Mouse (Mus musculus) T-helper 2 cell (primary cell): ENCODE measurements at regions not wholly inside any gene's neighbourhood (a gene's known extent, or its start where the extent isn't known, plus 50 kb on each side); places are given as distances from the start of the nearest gene placed in this dataset.

Experiments used
- in situ Hi-C: fragments of 300-600 bp; cut with MboI, MseI; formaldehyde crosslinking; loops from one replicate; pipeline ENCODE4 v1.15.1; 2025; ENCODE audit warnings: high pct_unique_total_duplicates

DNA sequence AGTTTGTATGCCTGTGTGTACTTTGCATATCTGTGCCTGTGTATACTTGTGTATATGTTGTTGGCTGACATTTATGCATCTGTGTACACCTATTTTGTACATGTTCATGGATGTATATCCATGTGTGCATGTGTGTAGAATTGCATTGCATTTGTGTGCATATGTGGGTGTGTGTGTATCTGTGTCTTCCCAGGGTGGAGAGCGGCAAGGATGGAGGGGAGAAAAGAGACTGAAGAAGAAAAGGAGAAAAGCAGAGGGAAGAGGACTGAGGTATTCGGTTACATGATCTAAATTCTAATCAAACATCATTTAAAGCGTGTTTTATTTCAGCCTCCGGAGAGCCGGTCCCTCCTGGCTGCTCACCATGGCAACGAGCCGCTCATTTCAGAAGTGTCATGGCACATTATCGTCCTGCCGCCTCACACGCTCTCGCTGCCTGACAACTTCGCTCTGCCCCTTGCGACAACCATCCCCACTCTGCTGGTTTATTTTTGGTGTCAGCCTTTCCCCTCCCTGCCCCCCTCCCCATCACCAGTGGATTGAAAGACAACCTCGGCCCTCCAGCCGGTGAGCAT, 58.6 kb downstream of the Mrm1 start:
- in situ Hi-C loops, result no loop called here

GRCm38 (mm10) chr11:84759478-84759986, 59.8 kb downstream of the Mrm1 start:
- in situ Hi-C loops, result no loop called here

GRCm38 (mm10) chr11:84752007-84752406, 67.3 kb downstream of the Mrm1 start:
- in situ Hi-C loops, result no loop called here

DNA sequence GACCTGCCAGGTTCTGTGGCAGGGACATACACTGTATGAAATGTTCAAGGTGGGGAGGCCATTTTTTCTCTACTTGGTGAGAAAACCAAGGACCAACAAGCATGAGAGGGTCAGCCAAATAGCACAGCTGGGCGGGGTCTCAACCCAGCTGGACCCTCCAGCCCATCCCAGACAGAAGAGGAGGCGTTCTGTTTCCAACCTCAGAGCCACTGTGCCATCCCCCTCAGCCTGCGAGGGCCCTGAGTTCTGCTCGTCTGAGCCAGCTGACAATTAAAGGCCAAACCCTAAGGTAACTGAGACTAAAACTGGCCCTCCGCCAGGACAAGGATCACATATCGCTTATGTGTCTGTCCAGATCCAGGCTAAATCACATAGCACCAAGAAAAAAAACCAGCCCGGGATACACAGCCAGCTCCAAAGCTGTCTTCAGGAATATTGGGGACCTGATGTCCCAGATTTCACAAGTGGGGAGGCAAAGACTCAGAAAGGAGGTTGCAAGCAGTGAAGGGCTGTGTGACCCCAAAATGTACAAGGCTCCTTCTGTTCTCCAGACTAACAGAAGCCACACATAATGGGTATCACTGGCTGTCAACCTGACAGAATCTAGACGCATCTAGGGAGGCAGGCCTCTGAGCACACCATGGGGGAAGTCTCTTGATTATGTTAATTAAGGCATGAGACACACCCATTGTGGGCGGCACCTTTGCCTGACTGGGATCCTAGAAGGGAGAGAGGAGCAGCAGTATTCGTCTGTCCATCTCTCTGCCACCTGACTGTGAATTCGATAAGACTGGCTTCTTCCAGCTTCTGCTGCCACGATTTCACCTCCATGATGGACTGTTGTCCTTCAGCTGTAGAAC, 69.6 kb downstream of the Mrm1 start:
- in situ Hi-C loops, result loop anchor here (25.0 kb wide), 1 partner anchor 1137 kb away; no protein-coding TSS in a partner anchor

- in situ Hi-C loops, result loop anchor here (25.0 kb wide), 1 partner anchor 1127 kb away; no protein-coding TSS in a partner anchor
Observed at GRCm38 (mm10) chr11:84738769-84739589, 80.3 kb downstream of the Mrm1 start.

- in situ Hi-C loops, result loop anchor here (25.0 kb wide), 1 partner anchor 1126 kb away; no protein-coding TSS in a partner anchor
Observed at GRCm38 (mm10) chr11:84738128-84738527, 81.2 kb downstream of the Mrm1 start.

DNA sequence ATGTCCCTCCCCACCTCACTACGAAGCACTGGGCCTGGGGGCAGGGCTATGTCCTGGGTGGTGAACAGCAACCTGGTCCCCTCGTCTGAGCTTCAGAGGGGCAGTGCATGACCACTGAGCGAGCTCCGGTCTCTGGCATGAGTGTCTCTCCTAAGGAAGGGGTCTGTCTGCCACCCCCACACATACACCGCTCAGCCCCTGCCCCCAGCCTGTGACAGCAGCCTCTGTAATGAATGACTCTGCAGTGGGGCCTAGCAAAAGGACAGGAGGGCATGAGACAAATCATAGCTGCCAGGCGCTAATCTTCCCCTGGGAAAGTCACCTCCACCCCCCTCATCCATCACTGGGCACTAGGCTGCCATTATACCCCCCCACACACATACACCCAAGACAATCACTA, 87.4 kb downstream of the Mrm1 start:
- in situ Hi-C loops, result loop anchor here (25.0 kb wide), 1 partner anchor 1120 kb away; no protein-coding TSS in a partner anchor

DNA sequence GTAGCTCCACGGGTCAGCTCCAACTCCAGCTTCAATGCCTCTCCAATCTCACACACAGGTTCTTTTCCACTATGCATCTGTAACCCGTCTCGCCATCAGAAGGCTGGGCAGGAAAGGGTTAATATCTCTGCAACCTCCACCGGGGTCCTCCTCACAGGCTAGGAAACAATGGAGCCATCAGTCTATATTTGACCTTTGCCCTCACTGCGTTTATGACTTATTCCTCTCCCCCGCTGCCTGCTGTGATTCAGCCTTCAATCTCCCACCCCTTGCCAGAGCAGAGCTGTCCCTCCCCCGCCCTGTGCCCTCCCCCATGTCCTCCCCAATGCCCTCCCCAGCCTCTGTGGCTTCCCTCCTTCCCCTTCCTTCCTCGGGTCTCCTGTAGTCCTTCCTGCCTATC, 89.1 kb downstream of the Mrm1 start:
- in situ Hi-C loops, result loop anchor here (25.0 kb wide), 1 partner anchor 1118 kb away; no protein-coding TSS in a partner anchor

DNA sequence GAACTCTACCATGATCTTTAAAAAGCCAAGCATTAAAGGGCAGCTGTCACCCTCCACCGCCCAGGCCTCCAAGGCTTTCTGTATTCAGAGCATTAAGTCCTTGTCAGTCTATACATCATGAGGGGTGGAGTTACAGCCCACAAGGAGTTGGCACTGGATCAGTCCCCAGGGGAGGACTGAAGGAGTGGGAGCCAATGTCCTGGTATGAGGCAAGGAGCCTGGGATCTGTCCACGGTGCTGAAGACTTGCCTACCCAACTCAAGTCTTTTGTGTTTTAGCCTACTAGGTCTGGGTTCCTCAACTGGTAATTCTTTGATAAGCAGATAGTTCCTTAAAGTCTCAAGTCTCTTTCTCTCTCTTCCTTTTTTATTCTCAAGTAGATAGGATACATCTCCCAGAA, 90.1 kb downstream of the Mrm1 start:
- in situ Hi-C loops, result loop anchor here (10.0 to 25.0 kb wide), 2 partner anchors 356 to 1117 kb away; no protein-coding TSS in a partner anchor

DNA sequence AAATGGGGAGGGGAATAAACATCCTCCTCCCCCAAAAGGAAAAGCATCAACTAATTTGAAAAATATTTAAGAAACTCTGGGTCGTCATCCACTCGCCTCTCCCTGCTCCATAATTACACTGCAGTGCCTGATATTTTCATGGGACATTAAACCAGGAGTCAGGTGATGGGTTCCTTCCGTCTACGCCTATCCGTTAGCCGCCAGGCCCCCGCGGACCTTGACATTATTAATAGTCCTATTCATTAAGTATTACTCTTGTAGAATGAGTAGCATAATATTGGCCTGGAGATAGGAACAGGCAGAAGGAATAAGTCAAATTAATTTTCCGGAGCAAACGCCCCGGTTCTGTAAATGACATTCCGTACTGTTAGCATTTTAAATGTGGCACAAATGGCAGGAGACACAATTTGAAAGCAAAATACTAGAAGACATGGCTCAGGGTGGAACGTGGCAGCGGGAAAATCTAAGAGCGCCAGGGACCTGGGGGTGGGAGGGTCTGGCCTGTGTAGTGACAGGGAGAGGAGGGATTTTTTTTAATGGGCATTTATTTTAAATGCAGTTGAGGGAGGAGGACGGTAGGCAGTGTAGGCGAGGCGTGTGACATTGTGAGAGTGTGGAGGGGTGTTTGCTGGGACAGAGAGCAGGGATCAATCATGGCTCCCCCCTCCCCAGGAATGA, 93.2 kb downstream of the Mrm1 start:
- in situ Hi-C loops, result loop anchor here (10.0 to 25.0 kb wide), 2 partner anchors 359 to 1114 kb away; no protein-coding TSS in a partner anchor

GRCm38 (mm10) chr11:84725177-84725792, 94.0 kb downstream of the Mrm1 start:
- in situ Hi-C loops, result loop anchor here (10.0 to 25.0 kb wide), 2 partner anchors 360 to 1113 kb away; no protein-coding TSS in a partner anchor

GRCm38 (mm10) chr11:84724080-84724479, 95.2 kb downstream of the Mrm1 start:
- in situ Hi-C loops, result loop anchor here (10.0 kb wide), 1 partner anchor 361 kb away; no protein-coding TSS in a partner anchor

- in situ Hi-C loops, result loop anchor here (10.0 kb wide), 1 partner anchor 362 kb away; no protein-coding TSS in a partner anchor
Observed at GRCm38 (mm10) chr11:84722658-84723201, 96.6 kb downstream of the Mrm1 start.

- in situ Hi-C loops, result loop anchor here (10.0 kb wide), 1 partner anchor 363 kb away; no protein-coding TSS in a partner anchor
Observed at GRCm38 (mm10) chr11:84721979-84722378, 97.3 kb downstream of the Mrm1 start.

- in situ Hi-C loops, result loop anchor here (10.0 kb wide), 1 partner anchor 364 kb away; no protein-coding TSS in a partner anchor
Observed at GRCm38 (mm10) chr11:84721150-84721549, 98.2 kb downstream of the Mrm1 start.

DNA sequence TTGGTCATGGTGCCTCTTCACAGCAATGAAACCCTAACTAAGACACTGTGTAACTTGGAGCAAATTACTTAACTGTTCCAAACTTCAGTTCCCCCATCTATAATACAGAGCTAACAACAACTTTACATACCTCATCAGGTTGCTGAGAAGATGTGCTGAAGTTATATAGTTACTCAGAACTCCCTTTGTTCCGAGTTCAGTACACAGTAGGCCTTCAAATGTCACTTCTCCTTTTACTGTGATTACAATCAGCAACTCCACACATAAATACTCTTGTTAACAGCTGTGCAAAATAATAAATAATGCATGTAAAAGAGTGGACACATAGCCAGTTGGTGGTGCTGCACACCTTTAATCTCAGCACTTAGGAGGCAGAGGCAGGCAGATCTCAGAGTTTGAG, 99.5 kb downstream of the Mrm1 start:
- in situ Hi-C loops, result loop anchor here (10.0 kb wide), 1 partner anchor 365 kb away; no protein-coding TSS in a partner anchor

DNA sequence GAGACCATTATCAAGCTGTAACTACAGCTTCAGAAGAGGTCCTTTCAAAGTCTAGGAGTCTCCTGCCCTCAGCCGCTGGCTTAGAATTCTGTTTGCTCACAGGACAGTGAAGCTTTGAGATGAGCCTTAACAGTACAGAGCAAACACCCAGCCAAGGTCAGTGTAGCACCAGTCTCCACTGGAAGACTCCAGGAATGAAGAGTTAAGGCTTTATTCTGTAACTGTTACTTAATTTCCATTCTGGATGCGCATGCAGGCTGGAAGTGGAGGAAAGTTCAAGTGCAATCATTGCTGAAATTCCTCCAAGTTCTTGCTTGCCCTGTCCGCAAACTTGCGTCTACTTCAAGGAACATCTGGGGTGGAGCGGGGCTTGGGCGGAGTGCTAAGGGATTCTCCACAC, 106.6 kb downstream of the Mrm1 start:
- in situ Hi-C loops, result no loop called here

DNA sequence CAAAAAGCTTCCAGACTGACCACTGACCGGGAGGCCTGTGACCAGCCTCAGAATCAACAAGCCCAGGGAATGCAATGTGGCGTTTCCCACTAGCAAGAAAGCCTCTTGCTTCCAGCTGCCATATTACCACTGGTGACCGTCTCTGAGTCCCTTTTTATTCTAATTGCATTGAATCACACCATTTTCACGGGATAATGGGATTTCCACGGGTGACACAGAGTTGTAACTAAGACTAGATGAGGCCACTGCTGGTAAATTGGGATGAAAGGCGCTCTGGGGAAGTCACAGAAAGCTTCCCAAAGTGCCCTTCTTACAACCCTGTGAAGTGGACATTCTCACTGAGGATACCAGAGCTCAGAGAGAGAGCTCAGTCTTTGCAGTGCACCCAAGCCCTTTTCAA, 107.4 kb downstream of the Mrm1 start:
- in situ Hi-C loops, result no loop called here

GRCm38 (mm10) chr11:84708222-84708730, 111.0 kb downstream of the Mrm1 start:
- in situ Hi-C loops, result no loop called here
